Mouse (Mus musculus) megakaryocyte, embryonic 14.5 days (primary cell): ENCODE measurements at regions not wholly inside any gene's neighbourhood (a gene's known extent, or its start where the extent isn't known, plus 50 kb on each side); places are given as distances from the start of the nearest gene placed in this dataset.

Experiments used
- FLI1 ChIP-seq: IDR thresholded peaks from 2 replicates; pipeline ENCODE4 v1.6.1; 2012; ENCODE audit warnings: low read length, inconsistent platforms, mixed read lengths
- GATA1 ChIP-seq: IDR thresholded peaks from 3 replicates; pipeline ENCODE4 v1.6.1; 2012; ENCODE audit warnings: mixed read lengths, low read length, inconsistent platforms, borderline replicate concordance

DNA sequence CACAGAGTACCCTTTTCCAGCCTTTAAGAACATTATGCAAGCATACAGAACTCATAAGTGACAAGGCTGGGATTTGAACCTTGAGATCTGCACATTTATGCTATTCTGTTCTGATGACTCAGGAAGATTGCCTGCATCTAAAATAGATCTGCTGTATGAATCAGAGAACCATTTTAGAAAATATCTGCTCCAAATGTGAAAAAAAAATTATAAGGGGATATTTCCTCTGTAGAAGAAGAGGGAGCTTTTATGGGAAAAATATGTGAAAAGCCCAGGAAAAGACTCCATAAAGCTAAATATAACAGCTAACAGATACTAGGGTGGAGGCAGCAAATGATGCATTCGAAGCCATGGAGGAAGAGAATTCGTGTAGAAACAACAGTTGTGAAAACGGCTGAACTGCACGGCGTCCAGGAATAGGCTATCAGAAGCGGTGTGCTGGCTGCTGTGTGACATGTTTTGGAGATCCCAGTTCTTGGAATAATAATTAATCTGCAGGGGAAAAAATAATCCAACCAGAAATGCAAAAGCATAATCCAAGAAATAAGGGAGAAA is 127.9 kb upstream of the Gm10131 start:
- TF ChIP-seq GATA1, result no peak
- TF ChIP-seq FLI1, result no peak
